Mouse (Mus musculus) right cerebral cortex, adult 2 months (tissue): ENCODE results near the gene Arid5b.

Experiments used
- DNase-seq, 2 experiments: peaks; one replicate each; pipeline ENCODE4 v3.0.0; 2021 to 2022; ENCODE audit warnings: low spot score in 2 of 2

Arid5b gene

GRCm38 (mm10) chr10:68136480-68137083 is 142.0 kb downstream of the Arid5b start:
- peak; percentile 86 to 89 for DNase-seq

GRCm38 (mm10) chr10:68136051-68136450 is 142.5 kb downstream of the Arid5b start:
- DNase-seq, result no peak

GRCm38 (mm10) chr10:68135416-68135815 is 143.1 kb downstream of the Arid5b start:
- DNase-seq, result peak in 1 of 2 experiments; percentile 32

- DNase-seq, result no peak
Observed at GRCm38 (mm10) chr10:68134549-68134948, 144.0 kb downstream of the Arid5b start.

GRCm38 (mm10) chr10:68134071-68134470 is 144.5 kb downstream of the Arid5b start:
- no peak for DNase-seq

- DNase-seq, result no peak
Observed at GRCm38 (mm10) chr10:68132636-68133035, 145.9 kb downstream of the Arid5b start.

GRCm38 (mm10) chr10:68132154-68132553 is 146.4 kb downstream of the Arid5b start:
- no peak for DNase-seq

- no peak for DNase-seq
Observed at GRCm38 (mm10) chr10:68129651-68130050, 148.9 kb downstream of the Arid5b start.

- no peak for DNase-seq
Observed at GRCm38 (mm10) chr10:68129009-68129408, 149.5 kb downstream of the Arid5b start.

GRCm38 (mm10) chr10:68128441-68128848 is 150.1 kb downstream of the Arid5b start:
- no peak for DNase-seq

GRCm38 (mm10) chr10:68127604-68128256 is 150.8 kb downstream of the Arid5b start:
- no peak for DNase-seq

- DNase-seq, result no peak
Observed at GRCm38 (mm10) chr10:68127104-68127503, 151.4 kb downstream of the Arid5b start.

- no peak for DNase-seq
Observed at GRCm38 (mm10) chr10:68126551-68126950, 152.0 kb downstream of the Arid5b start.

- DNase-seq, result no peak
Observed at GRCm38 (mm10) chr10:68125919-68126550, 152.5 kb downstream of the Arid5b start.

- DNase-seq, result no peak
Observed at GRCm38 (mm10) chr10:68124985-68125384, 153.6 kb downstream of the Arid5b start.

GRCm38 (mm10) chr10:68123446-68123845 is 155.1 kb downstream of the Arid5b start:
- DNase-seq, result no peak

GRCm38 (mm10) chr10:68121960-68122359 is 156.6 kb downstream of the Arid5b start:
- no peak for DNase-seq

- no peak for DNase-seq
Observed at GRCm38 (mm10) chr10:68121251-68121650, 157.3 kb downstream of the Arid5b start.

GRCm38 (mm10) chr10:68120011-68120410 is 158.5 kb downstream of the Arid5b start:
- DNase-seq, result no peak

GRCm38 (mm10) chr10:68119285-68119684 is 159.3 kb downstream of the Arid5b start:
- DNase-seq, result no peak

GRCm38 (mm10) chr10:68114955-68115354 is 163.6 kb downstream of the Arid5b start:
- DNase-seq, result no peak

- no peak for DNase-seq
Observed at GRCm38 (mm10) chr10:68113645-68114044, 164.9 kb downstream of the Arid5b start.

- DNase-seq, result peak in 1 of 2 experiments; percentile 26
Observed at GRCm38 (mm10) chr10:68112983-68113382, 165.6 kb downstream of the Arid5b start.
